Mouse (Mus musculus) monocyte, adult 2 months (primary cell): Measurements from ENCODE around the gene Zfp983.
"Not testable (repeated sequence)": the region's sequence is repeated elsewhere in the genome, so short reads cannot be mapped to it uniquely, and the experiment has no call there.

Source experiments
- DNase-seq, 2 experiments: peaks; one replicate each; pipeline ENCODE4 v3.0.0; 2022; ENCODE audit warnings: low spot score in 2 of 2, low read depth in 1 of 2

The Zfp983 gene

DNA sequence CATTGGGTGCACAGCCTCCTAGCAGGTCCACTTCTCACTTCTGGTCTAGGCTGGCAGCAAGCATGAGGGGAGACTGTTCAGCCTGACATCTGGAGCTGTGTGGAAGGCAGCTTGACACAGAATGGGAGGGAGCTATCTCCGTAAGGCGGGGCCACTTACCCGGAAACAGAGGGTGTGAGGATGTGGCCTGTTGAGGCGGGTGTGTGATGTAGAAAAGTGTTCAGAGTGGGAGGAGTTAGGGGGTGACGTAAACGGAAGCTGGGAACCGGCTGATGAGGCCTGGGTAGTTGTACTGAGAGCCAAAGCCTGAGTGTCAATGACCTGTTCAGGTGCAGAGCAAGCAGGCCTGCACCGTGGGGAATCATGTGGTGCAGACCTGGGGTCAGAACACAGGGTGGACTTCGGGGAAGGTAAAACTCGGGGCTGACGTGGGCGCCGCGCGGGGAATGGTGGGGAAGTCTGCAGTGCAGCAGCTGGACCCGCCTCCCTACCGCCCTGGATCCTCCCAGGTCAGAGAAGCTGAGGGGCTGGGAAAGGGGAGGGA lies at the start of gene Zfp983:
Zfp983 (plus strand) TSS at position 261 of the 544 bp plus-strand sequence.
- peak; percentile 71 to 78 for DNase-seq

DNA sequence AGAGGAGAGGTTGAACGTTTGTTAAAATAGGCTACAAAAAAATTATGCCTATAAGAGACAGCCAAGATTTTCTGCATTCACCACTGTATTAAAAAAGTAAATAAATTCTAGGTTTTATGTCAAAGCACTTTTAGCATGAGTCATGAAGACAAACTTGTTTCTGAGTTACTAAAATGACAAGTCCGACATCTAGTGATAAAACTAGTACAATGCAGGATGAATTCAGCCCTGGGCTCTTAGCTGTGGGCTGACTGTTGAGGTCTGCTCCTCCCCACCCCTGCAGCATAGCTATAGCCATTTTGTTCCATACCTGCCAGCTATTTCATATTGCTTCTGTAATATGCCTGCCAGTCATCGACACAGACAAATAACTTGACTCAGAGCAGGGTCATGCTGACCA lies 34.1 kb upstream of the Zfp983 start:
- DNase-seq: no peak

DNA sequence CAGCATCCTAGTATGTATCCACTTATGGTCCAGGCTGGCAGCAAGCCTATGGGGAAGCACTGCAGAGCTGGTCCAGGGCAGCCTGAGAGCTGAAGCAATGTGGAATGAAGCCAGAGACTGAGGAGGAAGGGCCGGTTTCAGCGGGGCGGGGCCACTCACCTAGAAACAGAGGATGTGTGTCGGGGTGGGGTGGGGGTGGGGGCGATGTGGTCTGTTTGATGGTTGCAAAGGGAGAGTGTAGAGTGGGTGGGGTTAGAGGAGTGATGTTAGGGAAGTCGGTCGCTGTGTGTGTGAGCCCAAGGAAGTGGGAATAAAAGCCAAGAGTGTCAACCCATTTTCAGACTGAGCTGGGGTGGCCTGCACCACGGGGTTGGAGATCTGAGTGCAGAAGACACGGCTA lies 33.1 kb upstream of the Zfp983 start:
- no peak for DNase-seq

DNA sequence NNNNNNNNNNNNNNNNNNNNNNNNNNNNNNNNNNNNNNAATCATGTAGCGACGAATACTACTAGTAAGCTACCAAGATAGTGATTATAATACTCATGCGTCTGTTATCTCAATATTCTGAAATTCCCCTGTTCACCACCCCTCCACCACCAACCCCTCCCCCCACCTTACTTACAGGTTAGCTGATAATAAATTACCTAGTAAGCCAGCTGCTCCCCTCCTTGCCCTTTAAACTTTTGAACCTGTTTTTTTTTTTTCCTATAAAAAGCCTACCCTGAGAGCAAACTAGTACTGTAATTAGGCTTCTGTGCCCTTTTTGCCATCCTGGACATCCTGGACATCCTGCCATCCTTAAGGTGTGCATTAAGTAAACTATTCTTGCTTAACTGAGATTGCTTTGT lies 26.8 kb upstream of the Zfp983 start:
- DNase-seq: no peak

DNA sequence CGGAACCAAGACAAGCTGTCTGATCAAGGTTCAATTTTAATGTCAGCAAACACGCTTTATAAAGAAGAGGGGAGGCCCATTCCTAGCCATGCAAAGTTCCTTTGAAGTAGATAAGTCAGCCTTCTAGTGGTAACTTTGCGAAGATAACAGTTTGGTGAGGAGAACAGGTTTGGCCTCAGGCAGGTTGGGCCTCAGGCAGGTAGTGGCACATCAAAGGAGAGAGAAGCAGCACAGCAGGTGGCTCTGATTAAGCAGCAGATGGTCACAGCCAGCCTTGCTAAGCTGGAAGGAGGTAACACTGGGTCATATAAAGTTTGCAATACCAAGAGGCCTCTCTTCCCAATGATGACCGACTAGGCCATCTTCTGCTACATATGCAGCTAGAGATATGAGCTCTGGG lies 14.7 kb upstream of the Zfp983 start:
- DNase-seq: not testable (repeated sequence)

DNA sequence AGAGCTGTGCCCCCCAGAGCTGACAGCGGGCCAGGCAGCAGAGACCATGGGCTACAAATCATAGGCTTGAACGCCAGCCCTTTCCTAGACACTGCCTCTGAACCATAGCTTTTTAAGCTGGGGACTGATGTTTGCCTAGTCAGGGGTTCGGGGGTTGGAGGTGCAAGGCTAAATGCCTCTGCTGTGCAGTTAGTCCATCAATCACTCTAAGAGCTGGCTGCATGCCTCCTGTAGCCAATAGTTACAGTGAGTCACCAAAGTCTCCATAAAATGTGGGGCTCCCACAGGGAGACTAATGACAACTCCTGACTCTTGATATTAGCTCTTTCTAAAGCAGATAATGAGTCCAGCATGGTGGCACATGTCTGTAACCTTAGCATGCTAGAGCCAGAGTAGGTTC lies 1.6 kb upstream of the Zfp983 start:
- no peak for DNase-seq

DNA sequence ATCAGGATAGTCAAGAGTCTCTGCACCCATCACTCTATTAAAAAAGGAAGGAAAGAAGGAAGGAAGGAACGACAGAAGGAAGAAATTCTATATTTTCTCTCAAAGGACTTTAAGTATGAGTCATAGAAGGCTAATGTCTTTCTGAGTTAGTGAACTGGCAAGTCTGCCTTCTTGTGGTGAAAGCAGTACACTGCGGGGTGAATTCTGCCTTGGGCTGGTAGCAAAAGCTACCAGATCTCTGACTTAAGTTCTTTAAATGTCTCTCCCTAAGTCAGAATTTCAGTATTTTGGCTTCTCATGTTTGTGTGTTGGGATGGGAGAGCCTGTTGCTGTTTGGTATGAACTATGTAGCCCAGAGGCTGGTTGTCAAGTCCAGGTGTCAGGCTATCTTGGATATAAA lies 488 bp upstream of the Zfp983 start:
- peak in 1 of 2 experiments; percentile 6 for DNase-seq

DNA sequence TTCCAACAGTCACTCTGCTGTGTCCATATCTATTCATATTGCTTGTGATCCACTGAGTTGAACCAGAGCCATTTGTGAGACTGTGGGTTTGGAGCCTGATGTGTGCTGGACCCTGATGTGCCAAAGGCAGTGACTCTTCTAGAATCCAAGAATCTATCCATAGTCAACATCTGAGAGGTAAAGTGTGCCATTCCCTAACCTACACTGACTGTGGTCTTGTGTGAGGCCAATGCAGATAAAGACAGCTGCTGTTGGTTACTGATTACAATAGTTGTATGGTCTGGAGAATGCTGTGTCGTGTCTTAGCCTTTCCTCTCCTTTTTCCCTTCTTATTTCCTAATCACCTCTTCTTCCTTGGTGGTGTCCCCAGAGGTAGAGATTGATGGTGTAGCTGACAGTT lies 28.4 kb downstream of the Zfp983 start:
- DNase-seq: not testable (repeated sequence)

DNA sequence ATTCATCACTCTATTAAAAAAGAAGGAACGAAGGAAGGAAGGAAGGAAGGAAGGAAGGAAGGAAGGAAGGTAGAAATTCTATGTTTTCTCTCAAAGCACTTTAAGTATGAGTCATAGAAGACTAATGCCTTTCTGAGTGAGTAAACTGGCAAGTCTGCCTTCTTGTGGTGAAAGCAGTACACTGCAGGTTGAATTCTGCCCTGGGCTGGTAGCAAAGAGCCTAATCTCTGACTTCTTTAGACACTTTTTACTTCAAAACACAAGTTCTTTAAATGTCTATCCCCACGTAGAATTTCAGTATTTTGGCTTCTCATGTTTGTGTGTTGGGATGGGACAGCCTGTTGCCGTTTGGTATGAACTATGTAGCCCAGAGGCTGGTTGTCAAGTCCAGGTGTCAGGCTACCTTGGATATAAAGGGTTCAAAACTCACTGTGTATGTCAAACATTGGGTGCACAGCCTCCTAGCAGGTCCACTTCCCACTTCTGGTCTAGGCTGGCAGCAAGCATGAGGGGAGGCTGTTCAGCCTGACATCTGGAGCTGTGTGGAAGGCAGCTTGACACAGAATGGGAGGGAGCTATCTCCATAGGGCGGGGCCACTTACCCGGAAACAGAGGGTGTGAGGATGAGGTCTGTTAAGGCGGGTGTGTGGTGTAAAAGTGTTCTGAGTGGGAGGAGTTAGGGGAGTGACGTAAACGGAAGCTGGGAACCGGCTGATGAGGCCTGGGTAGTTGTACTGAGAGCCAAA lies 29.0 kb downstream of the Zfp983 start:
- DNase-seq: peak; percentile 84 to 87

DNA sequence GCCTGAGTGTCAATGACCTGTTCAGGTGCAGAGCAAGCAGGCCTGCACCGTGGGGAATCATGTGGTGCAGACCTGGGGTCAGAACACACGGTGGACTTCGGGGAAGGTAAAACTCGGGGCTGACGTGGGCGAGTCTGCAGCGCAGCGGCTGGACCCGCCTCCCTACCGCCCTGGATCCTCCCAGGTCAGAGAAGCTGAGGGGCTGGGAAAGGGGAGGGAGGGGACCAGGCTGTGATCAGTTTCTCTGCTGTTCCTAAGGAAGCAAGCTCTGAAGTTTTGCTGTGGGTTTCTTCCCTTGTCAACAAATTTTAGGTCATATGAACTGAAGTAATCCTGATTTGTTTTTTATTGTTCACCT lies 29.6 kb downstream of the Zfp983 start:
- not testable (repeated sequence) for DNase-seq

DNA sequence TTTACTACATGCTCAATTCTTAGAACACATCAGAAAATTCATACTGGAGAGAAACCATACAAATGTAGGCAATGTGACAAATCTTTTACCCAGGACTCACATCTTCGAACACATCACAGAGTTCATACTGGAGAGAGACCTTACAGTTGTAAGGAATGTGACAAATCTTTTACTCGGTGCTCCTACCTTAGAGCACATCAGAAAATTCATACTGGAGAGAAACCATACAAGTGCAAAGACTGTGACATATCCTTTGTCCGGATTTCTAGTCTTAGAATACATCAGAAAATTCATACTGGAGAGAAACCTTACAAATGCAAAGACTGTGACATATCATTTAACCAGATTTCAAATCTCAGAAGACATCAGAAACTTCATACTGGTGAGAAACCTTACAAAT lies 41.1 kb downstream of the Zfp983 start, which contains the start of gene Gm10226:
Gm10226 (plus strand) TSS at position 301 of the 400 bp plus-strand sequence.
- no peak for DNase-seq

DNA sequence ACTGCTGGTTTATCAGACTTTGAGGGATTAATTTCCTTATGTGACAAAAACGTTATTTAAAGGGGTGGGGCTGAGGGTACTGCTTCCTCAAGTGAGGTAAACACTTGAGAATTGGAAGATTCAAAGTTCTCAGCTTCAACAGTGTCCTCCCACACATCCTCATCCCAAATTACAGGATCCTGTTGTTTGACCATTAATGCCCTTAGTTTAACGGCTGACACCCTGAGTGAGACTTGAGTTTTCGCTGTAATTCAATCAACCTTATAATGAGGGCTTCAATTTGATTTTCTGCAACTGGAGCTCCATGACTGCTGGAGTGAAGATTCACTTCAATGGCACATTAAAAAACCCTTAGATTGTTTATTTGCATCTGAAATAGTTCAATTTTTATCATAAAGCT lies 42.9 kb downstream of the Zfp983 start:
- no peak for DNase-seq

DNA sequence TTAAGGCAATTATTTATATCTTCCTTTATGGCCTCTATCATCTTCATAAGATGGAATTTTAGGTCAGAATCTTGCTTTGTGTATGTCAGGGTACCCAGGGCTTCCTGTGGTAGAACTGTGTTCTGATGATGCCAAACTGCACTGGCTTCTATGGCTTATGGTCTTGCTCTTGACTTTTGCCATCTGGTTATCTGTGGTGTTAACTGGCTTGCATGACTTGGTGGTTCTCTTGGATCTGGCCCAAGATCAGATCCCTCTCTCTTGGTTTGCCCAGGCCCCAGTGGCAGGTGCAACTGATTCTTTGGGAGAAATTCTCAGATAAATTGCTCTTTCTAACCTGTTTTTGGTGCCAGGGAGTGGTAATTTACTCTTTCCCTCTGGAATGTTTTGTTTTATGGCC lies 45.6 kb downstream of the Zfp983 start:
- DNase-seq: no peak

DNA sequence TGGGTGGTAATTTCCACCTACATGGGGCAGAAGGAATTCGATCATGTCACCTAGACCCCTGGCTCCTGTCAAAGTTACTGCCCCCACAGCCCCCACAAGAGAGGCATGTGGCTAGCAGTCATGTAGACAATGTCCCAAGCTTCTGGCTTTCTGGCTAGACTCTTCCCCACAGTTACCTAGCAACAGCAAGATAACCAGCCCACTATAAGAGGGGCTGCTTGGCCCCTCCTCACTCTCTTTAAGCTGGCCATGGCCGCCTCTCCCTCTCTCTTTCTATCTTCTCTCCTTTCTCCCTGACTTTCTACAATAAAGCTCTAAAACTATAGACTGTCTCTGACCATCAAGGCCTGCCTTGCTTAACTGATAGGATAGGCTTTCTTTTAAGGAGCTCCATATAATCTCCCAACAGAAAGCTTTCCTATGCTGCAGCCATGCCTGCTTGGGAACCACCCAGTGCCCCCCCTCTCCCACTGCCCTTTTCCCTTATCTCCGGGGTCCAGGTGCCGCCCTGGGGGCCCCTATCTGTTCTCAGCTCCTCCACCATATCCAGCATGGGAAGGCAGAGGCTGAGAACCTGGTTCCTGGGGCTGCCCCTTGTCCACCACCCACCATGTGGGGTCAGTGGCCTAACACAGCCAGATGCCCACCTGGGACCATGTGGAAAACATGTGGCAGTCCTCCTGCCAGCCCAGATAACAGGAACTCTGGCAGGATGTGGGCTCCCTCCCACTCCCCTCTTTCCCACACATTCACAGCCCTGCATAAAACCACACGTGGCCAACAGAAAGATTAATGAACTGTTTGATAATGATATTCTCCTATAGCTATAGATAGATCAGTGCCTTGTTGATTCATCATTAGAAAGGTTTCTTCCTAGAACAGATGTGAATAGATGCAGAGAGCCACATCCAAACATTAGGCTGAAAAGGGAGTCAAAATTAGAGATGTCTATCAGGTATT lies 52.1 kb downstream of the Zfp983 start:
- no peak for DNase-seq

DNA sequence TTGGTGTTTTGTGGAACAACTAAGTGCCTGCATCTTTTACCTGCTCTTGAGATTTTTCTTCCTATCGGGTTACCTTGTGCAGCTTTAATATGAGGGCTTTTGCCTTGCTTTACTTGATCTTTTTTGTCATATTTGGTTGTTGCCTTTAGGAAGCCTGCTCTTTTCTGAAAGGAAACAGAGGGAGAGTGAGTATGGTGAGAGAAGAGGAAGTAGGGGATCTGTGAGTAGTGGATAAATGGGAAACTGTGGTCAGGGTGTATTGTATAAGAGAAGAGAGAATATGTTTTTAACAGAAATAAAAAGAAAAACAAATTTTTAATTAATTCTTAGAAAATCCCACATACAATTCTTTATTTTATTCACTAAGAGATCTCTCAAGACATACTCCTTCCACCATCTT lies 53.0 kb downstream of the Zfp983 start:
- no peak for DNase-seq

DNA sequence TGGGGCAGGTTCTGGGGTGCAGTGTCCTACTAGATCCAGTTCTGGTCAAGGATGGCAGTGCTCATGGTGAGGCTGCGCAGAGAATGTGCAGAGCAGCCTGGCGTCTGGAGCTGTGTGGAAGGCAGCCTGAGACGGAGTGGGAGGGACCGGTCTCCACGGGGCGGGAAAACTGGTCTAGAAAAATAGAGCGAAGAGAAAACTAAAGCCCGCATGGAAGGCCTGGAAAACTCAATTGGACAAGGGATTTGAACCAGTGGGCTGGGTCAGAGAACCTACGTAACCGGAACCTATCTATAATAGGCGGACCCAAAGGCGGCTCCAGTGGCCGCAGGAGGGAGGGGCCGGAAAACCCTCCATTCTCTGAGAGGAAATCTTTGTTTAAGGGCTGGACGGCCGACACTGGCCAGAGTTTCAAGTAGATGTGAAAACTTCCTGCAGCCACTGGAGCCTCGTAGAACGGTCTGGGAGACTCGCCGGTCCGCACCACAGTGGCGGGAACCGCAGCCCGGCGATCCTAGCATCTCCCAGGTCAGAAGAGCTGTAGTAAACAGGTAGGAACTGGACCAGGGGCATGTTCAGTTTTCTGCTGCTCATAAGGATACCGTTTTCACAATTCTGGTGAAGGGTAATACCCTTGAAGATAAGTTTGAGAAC lies 57.0 kb downstream of the Zfp983 start, which contains the start of gene Zfp760:
Zfp760 (plus strand) TSS at position 399 of the 654 bp plus-strand sequence.
- peak; percentile 34 to 38 for DNase-seq

DNA sequence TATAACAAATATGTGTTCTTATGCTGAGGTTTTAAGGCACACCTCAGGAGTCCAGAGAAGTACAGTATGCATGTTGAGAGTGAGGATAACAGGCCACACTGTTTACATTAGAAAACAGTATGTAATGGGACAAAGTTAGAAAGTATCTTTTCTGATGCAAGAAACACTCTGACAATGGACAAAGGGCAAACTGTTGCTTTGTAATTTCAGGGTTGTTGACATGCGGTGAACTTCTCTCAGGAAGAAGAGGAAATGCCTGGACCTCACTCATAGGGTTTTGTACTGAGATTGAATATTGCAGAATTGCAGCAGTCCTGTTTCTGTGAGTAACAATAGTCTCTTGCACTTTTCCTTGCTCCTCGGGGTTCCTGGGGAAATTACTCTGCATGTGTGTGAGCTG lies 58.0 kb downstream of the Zfp983 start:
- DNase-seq: no peak
